Mouse (Mus musculus) heart, adult 18-20 months (tissue): ENCODE measurements around the gene Maml2. TPM values are rescaled to one million over a fixed set of nuclear protein-coding genes. Genes with fewer than 3 reads are reported as not detected.
A peak's percentile ranks its signal among the peaks of the same experiment; 100 is the strongest.

ENCODE experiments used
- DNase-seq, 2 experiments: peaks; one replicate each; pipeline ENCODE4 v3.0.0; 2021 to 2022; ENCODE audit warnings: mixed read lengths in 1 of 2
- total RNA-seq, 2 experiments: library from RNA; stranded (reverse); gene quantifications; 2 replicates each; pipeline ENCODE4 v1.2.3; 2021

Maml2 gene
- total RNA-seq, 2 experiments from 2014 or later = 5.3 to 6.0 TPM

DNA sequence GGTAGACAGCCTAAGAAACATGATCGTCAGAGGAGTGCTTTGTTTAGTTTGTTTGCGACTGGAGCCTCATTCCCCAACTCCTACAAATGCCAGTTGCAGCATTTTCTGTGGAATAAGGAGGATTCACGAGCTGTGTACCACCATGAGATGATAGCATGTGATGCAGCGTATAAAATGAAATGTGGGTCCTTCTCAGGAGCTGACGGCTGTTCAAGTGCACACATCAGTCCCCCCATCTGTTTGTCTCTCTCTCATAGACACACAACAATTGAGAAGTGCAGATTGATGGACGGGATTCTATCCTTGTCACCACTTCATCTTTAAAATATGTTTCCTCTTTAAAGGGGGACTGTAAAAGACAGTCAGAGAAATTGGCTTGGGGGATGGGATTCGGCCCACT, 12.1 kb downstream of the Maml2 start:
- no peak for DNase-seq

DNA sequence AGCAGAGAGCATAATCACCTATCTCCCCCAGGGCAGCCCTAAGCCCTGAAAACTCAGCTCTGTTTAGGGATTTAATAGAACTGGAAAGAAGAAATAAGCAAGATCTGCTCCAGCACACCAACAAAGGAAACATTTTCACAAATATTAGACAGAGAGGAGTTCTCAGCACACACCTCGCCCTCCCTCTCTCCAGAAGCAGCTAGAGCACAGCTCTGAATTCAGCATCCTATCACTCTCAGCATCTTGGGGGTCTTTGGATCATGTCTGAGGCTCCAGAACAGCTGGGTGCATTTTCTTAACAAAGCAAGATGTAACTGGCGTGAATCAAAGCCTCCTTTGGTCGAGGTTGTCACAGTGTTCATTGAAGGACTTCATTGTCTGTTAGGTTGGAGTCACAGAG, 12.5 kb downstream of the Maml2 start:
- DNase-seq = no peak

- DNase-seq = no peak
These were observed 13.3 kb downstream of the Maml2 start for GRCm38 (mm10) chr9:13311094-13311493.

DNA sequence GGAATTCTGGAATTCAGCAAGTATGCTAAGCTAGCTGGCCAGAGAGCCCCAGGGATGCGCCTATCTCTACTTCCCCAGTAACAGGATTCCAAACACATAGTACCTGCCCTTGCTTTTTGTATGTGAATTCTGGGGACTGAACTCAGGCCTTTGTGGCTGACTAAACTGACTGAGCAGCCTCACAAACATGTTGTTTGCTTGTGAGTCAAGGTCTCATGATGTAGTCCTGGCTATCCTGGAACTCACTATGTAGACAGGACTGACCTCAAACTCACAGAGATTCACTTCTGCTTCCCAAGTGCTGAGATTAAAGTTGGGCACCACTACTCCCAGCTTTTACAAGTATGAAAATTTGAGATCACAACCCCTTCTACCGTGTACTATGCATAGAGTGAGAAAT, 16.2 kb downstream of the Maml2 start:
- no peak for DNase-seq

DNA sequence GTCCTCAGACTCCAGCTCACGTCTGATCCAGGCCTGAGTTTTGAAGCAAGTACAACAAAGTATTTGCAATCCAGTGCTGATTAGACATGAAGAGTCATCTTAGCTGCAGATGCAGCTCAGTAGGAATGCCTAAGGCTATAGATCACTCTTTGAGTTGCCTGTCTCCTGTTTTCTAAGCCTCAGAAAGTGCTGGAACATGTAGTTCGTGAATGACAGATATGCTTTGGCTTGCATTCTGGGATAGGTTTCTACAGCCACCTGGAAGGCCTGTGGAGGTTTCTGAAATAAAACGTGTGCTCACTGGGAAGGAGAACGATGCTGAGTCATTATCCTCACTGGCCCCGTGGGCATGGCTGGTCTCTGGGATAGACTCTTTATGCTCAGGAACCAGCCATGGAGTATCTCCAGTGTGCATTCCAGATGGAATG, 16.8 kb downstream of the Maml2 start:
- DNase-seq = no peak

- no peak for DNase-seq
These were observed 17.6 kb downstream of the Maml2 start for GRCm38 (mm10) chr9:13315393-13315792.

DNA sequence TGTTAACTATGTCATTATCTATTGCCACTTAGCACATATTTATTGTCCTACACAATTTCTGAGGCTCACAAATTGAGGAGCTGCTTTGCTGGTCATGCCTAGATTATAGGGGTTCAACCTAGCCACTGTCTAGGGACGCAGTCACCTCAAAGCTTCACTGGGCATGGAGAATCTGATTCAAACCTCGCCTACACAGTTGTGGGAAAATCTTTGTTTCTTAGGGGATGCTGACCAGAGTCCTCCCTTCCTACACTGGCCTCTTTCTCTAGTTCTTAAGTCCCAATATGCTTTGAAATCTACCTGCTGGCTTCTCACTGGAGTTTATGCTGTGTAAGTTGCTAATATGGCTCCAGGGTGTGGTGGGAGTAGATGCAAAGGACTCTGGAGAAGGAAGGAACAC, 21.8 kb downstream of the Maml2 start:
- no peak for DNase-seq

GRCm38 (mm10) chr9:13320800-13321364, 23.1 kb downstream of the Maml2 start:
- DNase-seq = no peak

DNA sequence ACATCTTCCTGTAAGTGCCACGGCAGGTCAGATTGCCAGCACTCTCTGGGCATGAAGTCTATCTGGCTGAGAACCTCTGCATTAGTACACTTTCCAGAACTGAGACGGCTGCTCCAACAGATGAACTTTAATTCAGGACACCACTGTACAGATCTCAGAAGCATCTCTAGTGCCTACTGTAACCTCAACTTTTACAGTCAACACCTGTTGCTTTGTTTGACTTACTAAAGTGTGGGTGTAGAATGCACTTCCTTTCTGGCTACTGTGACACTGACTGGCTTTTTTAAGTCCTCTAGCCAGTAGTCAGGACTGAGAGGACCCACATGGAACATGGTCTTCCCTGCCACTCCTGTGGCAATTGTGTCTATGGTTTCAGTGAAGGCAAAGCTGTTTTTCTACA, 25.3 kb downstream of the Maml2 start:
- no peak for DNase-seq

DNA sequence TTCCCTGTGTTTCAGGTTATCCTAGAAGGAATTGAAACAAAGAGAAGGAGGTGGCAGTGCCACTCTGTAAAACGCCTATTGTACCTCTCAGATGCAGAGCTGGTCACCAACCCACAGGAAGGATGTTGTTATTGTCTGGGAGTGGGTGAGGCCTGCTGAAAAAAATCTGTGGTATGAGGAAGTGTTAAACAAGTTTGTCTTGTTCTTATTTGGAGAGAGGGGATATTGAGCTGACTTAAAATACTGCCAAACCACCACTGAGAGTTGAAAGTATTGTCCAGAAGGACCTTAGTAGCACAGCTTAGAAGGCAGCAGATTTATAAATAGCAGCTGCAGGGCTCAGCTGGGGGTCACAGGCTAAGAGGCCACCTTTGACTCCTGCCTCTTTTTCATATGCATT, 25.9 kb downstream of the Maml2 start:
- DNase-seq = peak in 1 of 2 experiments; percentile 37

- DNase-seq = no peak
These were observed 116.5 kb downstream of the Maml2 start for GRCm38 (mm10) chr9:13414230-13414766.

DNA sequence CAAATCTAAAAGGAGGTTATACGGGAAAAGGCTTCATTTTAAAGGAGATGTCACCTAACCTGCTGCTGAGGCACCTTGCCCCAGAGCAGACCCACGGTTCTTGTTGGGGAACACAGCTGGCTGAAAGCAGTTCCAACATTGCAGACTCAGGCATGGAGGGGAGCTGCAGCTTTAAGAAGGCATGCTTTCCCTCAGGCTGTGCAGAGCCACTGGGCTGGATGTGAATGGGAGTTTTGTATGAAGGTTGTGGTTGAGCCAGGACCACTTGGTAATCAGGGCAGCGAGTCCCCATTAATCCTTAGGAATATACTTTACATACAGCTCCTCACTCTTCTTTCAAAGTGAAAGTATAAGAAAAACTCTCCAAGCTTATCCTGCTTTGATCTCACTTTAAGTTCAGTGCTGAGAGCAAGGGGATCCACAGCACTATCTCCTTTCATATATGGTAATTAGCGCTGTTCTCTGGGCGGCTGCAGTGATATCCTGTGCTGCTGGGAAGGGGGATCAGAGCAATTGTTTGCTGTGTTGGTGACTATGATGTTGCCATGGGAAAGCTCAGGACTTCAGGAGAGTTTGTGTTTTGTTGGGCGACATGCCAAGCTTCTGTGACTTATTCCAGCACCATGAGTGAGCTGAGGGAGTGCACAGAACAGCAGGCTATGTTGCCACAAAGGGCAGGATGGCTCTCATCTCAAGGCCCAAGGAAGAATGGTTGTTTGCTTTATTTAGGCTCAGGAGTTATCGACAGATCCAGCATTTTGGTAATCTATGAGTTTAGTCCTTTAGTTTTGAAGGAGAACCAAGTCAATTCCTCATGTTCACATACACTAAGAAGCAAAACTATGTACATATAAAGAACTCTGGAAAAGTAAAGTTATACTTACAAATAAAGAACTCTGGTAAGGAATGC, 127.5 kb downstream of the Maml2 start:
- peak; percentile 83 to 89 for DNase-seq

DNA sequence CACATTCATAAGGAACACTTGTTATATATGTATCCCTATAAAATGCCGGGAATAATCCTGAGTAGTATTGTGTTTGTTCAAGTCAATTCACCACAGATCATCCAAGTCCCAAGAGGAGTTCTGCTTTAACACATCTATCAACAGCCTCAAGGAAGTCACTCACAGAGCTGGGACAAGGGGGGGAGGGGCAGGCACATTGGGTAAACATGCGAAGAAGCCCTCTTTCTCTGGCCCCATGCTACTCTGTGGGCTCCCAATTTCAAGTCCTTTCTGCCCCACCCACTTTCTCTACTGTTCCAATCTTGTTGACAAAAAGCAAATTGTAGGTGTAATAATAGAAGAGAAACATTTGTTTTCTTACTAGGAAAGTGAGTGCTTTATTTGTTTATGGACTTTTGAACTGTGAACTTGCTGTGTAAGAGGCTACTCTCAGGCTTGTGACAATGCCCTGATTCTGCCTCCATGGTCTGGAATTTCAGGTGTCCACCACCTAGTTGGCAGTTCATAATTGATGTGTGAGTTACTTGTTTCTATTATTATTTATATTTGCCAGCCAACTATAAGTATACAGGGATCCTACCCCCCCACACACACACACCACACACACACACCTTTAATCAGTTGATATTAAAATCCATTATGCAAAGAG, 131.8 kb downstream of the Maml2 start:
- DNase-seq = no peak

- DNase-seq = peak; percentile 48 to 80
These were observed 132.5 kb downstream of the Maml2 start for GRCm38 (mm10) chr9:13430302-13430701.

DNA sequence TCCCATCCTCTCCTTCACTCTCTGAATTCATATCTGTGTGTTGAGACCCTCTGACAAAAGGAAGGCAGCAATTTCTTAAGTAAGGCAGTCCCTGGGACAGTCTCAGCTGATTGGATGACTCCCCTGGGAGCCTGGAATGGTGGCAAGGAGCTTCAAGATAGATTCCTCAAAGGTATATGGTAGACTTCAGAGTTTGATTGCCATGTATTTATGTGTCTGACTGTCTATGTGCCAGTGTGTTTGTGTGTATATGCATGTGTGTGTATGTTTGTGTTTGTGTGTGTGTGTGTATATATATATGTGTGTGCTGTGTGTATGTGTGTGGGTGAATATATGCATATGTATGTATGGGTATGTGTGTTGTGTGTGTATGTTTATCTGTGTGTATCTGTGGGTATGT, 133.0 kb downstream of the Maml2 start:
- no peak for DNase-seq

DNA sequence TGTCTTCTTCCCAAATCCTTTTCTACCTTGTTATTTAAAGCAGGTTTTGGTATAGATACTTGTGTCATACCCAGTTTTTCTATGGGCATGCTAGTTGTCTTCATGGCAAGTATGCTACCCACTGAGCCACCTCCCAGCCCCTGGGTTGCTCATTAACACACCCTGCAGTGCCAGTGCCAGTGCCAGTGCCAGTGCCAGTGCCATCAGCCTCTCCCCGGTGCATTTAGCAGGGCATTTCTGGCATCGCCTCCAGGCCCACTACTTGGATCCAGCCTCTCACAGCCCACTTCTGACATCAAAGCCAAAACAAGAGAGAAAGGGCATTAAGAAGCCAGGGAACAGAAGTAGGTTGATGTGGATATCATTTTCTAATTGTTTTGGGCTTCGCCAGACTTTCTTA, 133.9 kb downstream of the Maml2 start:
- no peak for DNase-seq

GRCm38 (mm10) chr9:13433501-13434090, 135.8 kb downstream of the Maml2 start:
- no peak for DNase-seq

- DNase-seq = no peak
These were observed 143.2 kb downstream of the Maml2 start for GRCm38 (mm10) chr9:13440911-13441310.

- peak; percentile 45 to 65 for DNase-seq
These were observed 144.4 kb downstream of the Maml2 start for GRCm38 (mm10) chr9:13442012-13442735.

- DNase-seq = peak in 1 of 2 experiments; percentile 51
These were observed 145.9 kb downstream of the Maml2 start for GRCm38 (mm10) chr9:13443484-13444211.

DNA sequence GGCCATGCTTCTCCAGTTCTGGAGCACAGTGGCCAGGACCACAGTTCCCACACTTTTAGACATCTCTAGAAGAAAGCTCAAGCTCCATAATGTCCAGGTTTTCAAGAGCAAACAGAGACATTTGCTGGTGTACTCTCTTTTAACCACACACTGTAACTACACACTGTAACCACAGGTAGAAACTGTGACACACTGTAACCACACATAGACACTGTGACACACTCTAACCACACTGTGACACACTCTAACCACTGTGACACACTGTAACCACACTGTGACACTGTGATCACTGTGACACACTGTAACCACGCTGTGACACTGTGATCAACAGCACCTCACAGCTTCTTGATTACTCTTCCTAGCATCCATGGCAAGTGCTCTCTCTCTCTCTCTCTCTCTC, 148.5 kb downstream of the Maml2 start:
- no peak for DNase-seq
